Mouse (Mus musculus): ENCODE data around the gene Zfp488. TPM values are rescaled to one million over a fixed set of nuclear protein-coding genes. Genes with fewer than 3 reads are reported as not detected.

Gene Zfp488
- 0.50 and 0.60 TPM in 2 replicates for polyA plus RNA-seq (2014; fragmentation: Nextera tagmentation; extraction: Ambion mirVana)

DNA sequence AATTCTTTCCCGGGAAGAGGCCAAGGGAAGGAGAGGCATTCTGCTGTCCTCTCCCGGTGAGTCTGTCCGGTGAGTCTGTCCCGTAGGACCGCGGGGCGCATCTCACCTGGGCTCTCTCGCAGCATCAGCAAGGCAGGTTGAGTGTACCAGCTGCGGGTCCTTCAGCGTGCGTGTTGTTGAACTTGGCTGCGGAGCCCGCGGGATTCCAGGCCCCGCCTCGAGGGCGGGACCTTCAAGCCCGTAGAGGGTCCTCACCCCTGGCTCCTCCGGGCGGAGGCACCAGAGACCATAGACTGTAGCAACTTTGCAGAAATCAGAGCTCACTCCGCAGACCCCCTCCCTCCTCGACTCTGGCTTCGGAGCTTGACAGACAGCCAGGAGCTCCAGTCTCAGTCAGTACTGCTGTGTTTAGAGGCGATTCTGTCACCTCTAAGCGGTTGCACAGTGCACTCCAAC lies at the start of gene Zfp488:
TSS of gene Zfp488 (minus strand) at position 161 of the 456 bp plus-strand sequence.
- WGBS: under 1% methylated on average over 21 of the region's 25 CpGs
- no peaks in the 10 kb centered on the region for H3K9me3 ChIP-seq (ENCODE audit: control insufficient read depth, low read length)
- peak within 1 kb of the TSS; percentile 27; the same call in 1 of the 2 replicates for H3K9ac ChIP-seq (ENCODE audit: low read length)
- peak within 1 kb of the TSS; percentile 78 for H3K4me2 ChIP-seq (ENCODE audit: low read length)
- H3K36me3 ChIP-seq (ENCODE audit: control insufficient read depth, insufficient read depth, low read length): no peaks in the 10 kb centered on the region
- no peak within 1 kb of the TSS for H3K27ac ChIP-seq (ENCODE audit: low read depth)
- peak within 1 kb of the TSS; percentile 37 for H3K4me3 ChIP-seq (ENCODE audit: low read depth, low read length)
- no peaks in the 10 kb centered on the region for H3K4me1 ChIP-seq (replicated peaks; ENCODE audit: control insufficient read depth, insufficient read depth, low read length)
- H3K27me3 ChIP-seq (replicated peaks; ENCODE audit: control insufficient read depth, insufficient read depth, low read length): peaks cover 3% of the 10 kb centered on the region; the same call in 1 of the 2 replicates
- ATAC-seq (replicated peaks; ENCODE audit: low FRiP score, low TSS enrichment, low read depth) (no peak), DNase-seq (ENCODE audit: low spot score) (peak; percentile 57)

GRCm38 (mm10) chr14:34026710-34027109 lies 48.1 kb upstream of the Zfp488 start:
- no peaks in the 10 kb centered on the region for H3K27me3 ChIP-seq (replicated peaks; ENCODE audit: control insufficient read depth, insufficient read depth, low read length)
- no peak overlapping the region for H3K4me2 ChIP-seq (ENCODE audit: low read length)
- H3K27ac ChIP-seq (ENCODE audit: low read depth): no peak overlapping the region
- H3K4me3 ChIP-seq (ENCODE audit: low read depth, low read length): no peak overlapping the region
- H3K9ac ChIP-seq (ENCODE audit: low read length): no peak overlapping the region
- H3K4me1 ChIP-seq (replicated peaks; ENCODE audit: control insufficient read depth, insufficient read depth, low read length): no peaks in the 10 kb centered on the region
- no peak for ATAC-seq (replicated peaks; ENCODE audit: low FRiP score, low TSS enrichment, low read depth)
- no peak for DNase-seq (ENCODE audit: low spot score)
- WGBS: 51% methylated on average over 2 of the region's 2 CpGs
- no peaks in the 10 kb centered on the region for H3K36me3 ChIP-seq (ENCODE audit: control insufficient read depth, insufficient read depth, low read length)
- H3K9me3 ChIP-seq (ENCODE audit: control insufficient read depth, low read length): peaks cover 6% of the 10 kb centered on the region; the same call in 1 of the 2 replicates

GRCm38 (mm10) chr14:34016938-34017337 lies 38.4 kb upstream of the Zfp488 start:
- no peak for DNase-seq (ENCODE audit: low spot score)
- H3K36me3 ChIP-seq (ENCODE audit: control insufficient read depth, insufficient read depth, low read length): no peaks in the 10 kb centered on the region
- H3K4me1 ChIP-seq (replicated peaks; ENCODE audit: control insufficient read depth, insufficient read depth, low read length): no peaks in the 10 kb centered on the region
- no peak overlapping the region for H3K9ac ChIP-seq (ENCODE audit: low read length)
- ATAC-seq (replicated peaks; ENCODE audit: low FRiP score, low TSS enrichment, low read depth): no peak
- no peaks in the 10 kb centered on the region for H3K9me3 ChIP-seq (ENCODE audit: control insufficient read depth, low read length)
- H3K4me2 ChIP-seq (ENCODE audit: low read length): no peak overlapping the region
- no peak overlapping the region for H3K27ac ChIP-seq (ENCODE audit: low read depth)
- 84% methylated on average over 2 of the region's 2 CpGs for WGBS
- no peaks in the 10 kb centered on the region for H3K27me3 ChIP-seq (replicated peaks; ENCODE audit: control insufficient read depth, insufficient read depth, low read length)
- no peak overlapping the region for H3K4me3 ChIP-seq (ENCODE audit: low read depth, low read length)

DNA sequence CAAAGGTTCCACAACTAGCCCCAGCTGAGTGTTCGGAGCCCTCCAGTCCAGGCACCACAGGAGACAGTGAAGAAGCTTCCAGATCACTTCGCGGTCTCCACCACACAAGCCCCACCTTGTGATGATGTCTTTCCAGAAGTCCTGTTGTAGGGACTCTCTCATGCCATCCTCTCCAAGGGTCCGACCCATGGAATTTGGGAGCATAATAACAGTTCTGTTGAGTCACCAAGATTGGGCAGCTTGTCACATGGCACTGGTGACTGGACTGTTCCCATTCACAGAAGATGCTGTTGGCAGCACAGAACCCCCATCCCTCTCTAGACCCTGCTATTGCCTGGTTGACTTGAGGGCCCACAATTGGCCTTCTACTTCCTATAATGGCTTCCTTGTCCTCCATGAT lies 37.8 kb upstream of the Zfp488 start, which contains the start of gene Gm5460:
TSS of gene Gm5460 (plus strand) at position 378 of the 400 bp plus-strand sequence.
- no peaks in the 10 kb centered on the region for H3K9me3 ChIP-seq (ENCODE audit: control insufficient read depth, low read length)
- no peak for DNase-seq (ENCODE audit: low spot score)
- no peaks in the 10 kb centered on the region for H3K27me3 ChIP-seq (replicated peaks; ENCODE audit: control insufficient read depth, insufficient read depth, low read length)
- H3K27ac ChIP-seq (ENCODE audit: low read depth): no peak within 1 kb of the TSS
- ATAC-seq (replicated peaks; ENCODE audit: low FRiP score, low TSS enrichment, low read depth): no peak
- no peaks in the 10 kb centered on the region for H3K4me1 ChIP-seq (replicated peaks; ENCODE audit: control insufficient read depth, insufficient read depth, low read length)
- no peak within 1 kb of the TSS for H3K9ac ChIP-seq (ENCODE audit: low read length)
- 88% methylated on average over 4 of the region's 4 CpGs for WGBS
- H3K36me3 ChIP-seq (ENCODE audit: control insufficient read depth, insufficient read depth, low read length): no peaks in the 10 kb centered on the region
- H3K4me2 ChIP-seq (ENCODE audit: low read length): no peak within 1 kb of the TSS
- no peak within 1 kb of the TSS for H3K4me3 ChIP-seq (ENCODE audit: low read depth, low read length)

DNA sequence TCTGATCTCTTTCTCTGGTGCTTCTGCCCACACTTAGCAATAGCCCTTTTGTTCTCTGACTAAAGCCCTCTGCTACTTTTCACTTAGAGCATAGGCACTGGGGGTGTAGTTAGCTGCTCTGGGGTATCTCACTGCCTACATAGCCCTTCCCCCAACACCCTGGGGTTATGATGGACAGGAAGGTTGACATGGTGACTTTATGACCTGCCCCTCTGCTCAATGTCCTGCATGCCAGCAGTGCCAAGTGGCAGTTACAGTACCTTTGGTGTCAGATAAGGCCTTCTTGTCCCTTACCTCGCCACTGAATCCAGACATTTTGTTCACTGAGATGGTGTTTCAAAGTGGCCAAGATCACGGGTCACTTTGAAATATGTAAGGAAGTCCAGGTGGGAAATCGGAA lies 36.5 kb upstream of the Zfp488 start, which contains the start of gene Gm30083:
TSS of gene Gm30083 (minus strand) at position 120 of the 400 bp plus-strand sequence.
- H3K27me3 ChIP-seq (replicated peaks; ENCODE audit: control insufficient read depth, insufficient read depth, low read length): no peaks in the 10 kb centered on the region
- 90% methylated on average over 3 of the region's 3 CpGs for WGBS
- no peak within 1 kb of the TSS for H3K9ac ChIP-seq (ENCODE audit: low read length)
- no peaks in the 10 kb centered on the region for H3K36me3 ChIP-seq (ENCODE audit: control insufficient read depth, insufficient read depth, low read length)
- ATAC-seq (replicated peaks; ENCODE audit: low FRiP score, low TSS enrichment, low read depth) (no peak), DNase-seq (ENCODE audit: low spot score) (peak; percentile 7)
- no peak within 1 kb of the TSS for H3K4me3 ChIP-seq (ENCODE audit: low read depth, low read length)
- H3K27ac ChIP-seq (ENCODE audit: low read depth): no peak within 1 kb of the TSS
- H3K4me1 ChIP-seq (replicated peaks; ENCODE audit: control insufficient read depth, insufficient read depth, low read length): no peaks in the 10 kb centered on the region
- H3K4me2 ChIP-seq (ENCODE audit: low read length): no peak within 1 kb of the TSS
- no peaks in the 10 kb centered on the region for H3K9me3 ChIP-seq (ENCODE audit: control insufficient read depth, low read length)

- no peak overlapping the region for H3K4me3 ChIP-seq (ENCODE audit: low read depth, low read length)
- no peak overlapping the region for H3K9ac ChIP-seq (ENCODE audit: low read length)
- H3K36me3 ChIP-seq (ENCODE audit: control insufficient read depth, insufficient read depth, low read length): no peaks in the 10 kb centered on the region
- WGBS: 79% methylated on average over 5 of the region's 5 CpGs
- no peaks in the 10 kb centered on the region for H3K27me3 ChIP-seq (replicated peaks; ENCODE audit: control insufficient read depth, insufficient read depth, low read length)
- no peak overlapping the region for H3K27ac ChIP-seq (ENCODE audit: low read depth)
- DNase-seq (ENCODE audit: low spot score) (peak; percentile 20), ATAC-seq (replicated peaks; ENCODE audit: low FRiP score, low TSS enrichment, low read depth) (no peak)
- no peaks in the 10 kb centered on the region for H3K9me3 ChIP-seq (ENCODE audit: control insufficient read depth, low read length)
- no peaks in the 10 kb centered on the region for H3K4me1 ChIP-seq (replicated peaks; ENCODE audit: control insufficient read depth, insufficient read depth, low read length)
- no peak overlapping the region for H3K4me2 ChIP-seq (ENCODE audit: low read length)
These were observed 23.8 kb upstream of the Zfp488 start for GRCm38 (mm10) chr14:34002358-34002757.

GRCm38 (mm10) chr14:34001445-34001844 lies 22.9 kb upstream of the Zfp488 start:
- Histone ChIP-seq H3K27ac (ENCODE audit: low read depth) (no peak overlapping the region), H3K36me3 (ENCODE audit: control insufficient read depth, insufficient read depth, low read length) (no peaks in the 10 kb centered on the region), H3K4me1 (replicated peaks; ENCODE audit: control insufficient read depth, insufficient read depth, low read length) (no peaks in the 10 kb centered on the region), H3K4me2 (ENCODE audit: low read length) (no peak overlapping the region), H3K4me3 (ENCODE audit: low read depth, low read length) (no peak overlapping the region), H3K9me3 (ENCODE audit: control insufficient read depth, low read length) (no peaks in the 10 kb centered on the region), H3K27me3 (replicated peaks; ENCODE audit: control insufficient read depth, insufficient read depth, low read length) (no peaks in the 10 kb centered on the region), H3K9ac (ENCODE audit: low read length) (no peak overlapping the region)
- no peak for DNase-seq (ENCODE audit: low spot score)
- no peak for ATAC-seq (replicated peaks; ENCODE audit: low FRiP score, low TSS enrichment, low read depth)

DNA sequence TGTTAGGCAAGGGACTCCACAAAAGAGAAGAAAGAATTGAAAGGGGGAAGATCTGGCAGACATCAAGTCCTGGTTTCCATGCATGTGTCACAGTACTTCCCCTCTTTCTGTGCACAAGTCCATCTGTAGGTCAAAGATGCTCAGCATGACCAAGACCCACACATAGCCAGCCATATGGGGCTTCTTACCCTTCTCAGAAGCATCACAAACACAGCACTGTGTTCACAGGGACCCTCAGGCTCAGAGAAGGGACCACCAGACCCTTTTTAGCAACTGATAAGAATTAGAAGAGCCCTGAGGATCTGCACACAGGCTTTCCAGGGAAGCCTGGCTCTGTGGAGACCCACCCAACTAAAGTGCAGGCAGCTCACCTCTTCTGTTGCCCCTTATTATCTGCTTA lies 21.5 kb upstream of the Zfp488 start:
- no peaks in the 10 kb centered on the region for H3K4me1 ChIP-seq (replicated peaks; ENCODE audit: control insufficient read depth, insufficient read depth, low read length)
- no peaks in the 10 kb centered on the region for H3K36me3 ChIP-seq (ENCODE audit: control insufficient read depth, insufficient read depth, low read length)
- no peaks in the 10 kb centered on the region for H3K27me3 ChIP-seq (replicated peaks; ENCODE audit: control insufficient read depth, insufficient read depth, low read length)
- no peaks in the 10 kb centered on the region for H3K9me3 ChIP-seq (ENCODE audit: control insufficient read depth, low read length)
- ATAC-seq (replicated peaks; ENCODE audit: low FRiP score, low TSS enrichment, low read depth) (no peak), DNase-seq (ENCODE audit: low spot score) (peak; percentile 40)
- no peak overlapping the region for H3K9ac ChIP-seq (ENCODE audit: low read length)
- H3K4me2 ChIP-seq (ENCODE audit: low read length): no peak overlapping the region
- no peak overlapping the region for H3K27ac ChIP-seq (ENCODE audit: low read depth)
- no peak overlapping the region for H3K4me3 ChIP-seq (ENCODE audit: low read depth, low read length)

DNA sequence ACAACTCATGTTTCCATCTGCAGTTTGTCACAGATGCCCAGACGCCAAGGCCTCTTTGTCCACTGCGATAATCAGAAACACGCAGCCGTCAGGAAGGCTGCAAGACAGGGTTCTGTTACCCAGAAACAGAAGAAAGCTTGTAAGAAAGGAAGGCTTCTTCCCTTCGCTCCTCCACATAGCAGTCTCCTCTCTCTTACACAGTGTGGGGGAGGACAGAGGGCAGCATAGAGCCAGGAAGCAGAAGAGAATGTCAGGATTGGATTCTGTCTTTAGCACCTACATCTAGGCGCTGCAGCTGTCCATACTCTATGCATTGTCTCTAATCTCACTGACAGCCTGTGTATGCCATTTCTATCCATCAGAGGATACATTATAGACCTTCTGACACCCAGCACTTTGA lies 18.9 kb upstream of the Zfp488 start:
- no peaks in the 10 kb centered on the region for H3K27me3 ChIP-seq (replicated peaks; ENCODE audit: control insufficient read depth, insufficient read depth, low read length)
- H3K4me2 ChIP-seq (ENCODE audit: low read length): no peak overlapping the region
- no peaks in the 10 kb centered on the region for H3K36me3 ChIP-seq (ENCODE audit: control insufficient read depth, insufficient read depth, low read length)
- 30% methylated on average over 6 of the region's 6 CpGs for WGBS
- no peak for DNase-seq (ENCODE audit: low spot score)
- ATAC-seq (replicated peaks; ENCODE audit: low FRiP score, low TSS enrichment, low read depth): no peak
- no peak overlapping the region for H3K27ac ChIP-seq (ENCODE audit: low read depth)
- H3K9me3 ChIP-seq (ENCODE audit: control insufficient read depth, low read length): no peaks in the 10 kb centered on the region
- H3K4me1 ChIP-seq (replicated peaks; ENCODE audit: control insufficient read depth, insufficient read depth, low read length): no peaks in the 10 kb centered on the region
- no peak overlapping the region for H3K9ac ChIP-seq (ENCODE audit: low read length)
- H3K4me3 ChIP-seq (ENCODE audit: low read depth, low read length): no peak overlapping the region

Data from intestine, embryonic 14.5 days (tissue).